22 mouse cellular contexts compared by ENCODE assay signal in genomic region chr4:34847679-34848309, GRCm38 (mm10). TPM values are rescaled to one million over a fixed set of nuclear protein-coding genes. Genes with fewer than 3 reads are reported as not detected.
DNase-seq lines count a peak whose midpoint lies in the region; ATAC-seq lines count a peak whose summit lies in the region.
"Had no signal": no experiment of that assay in that cellular context is flagged by ENCODE, and none has a peak within 500 bp of the region (broad histone marks: within the 10 kb centered on the region; RNA-seq: fewer than 3 reads in every experiment).

No protein-coding gene starts in this region.

- DNase-seq in ZHBTc4 (ENCODE audit: low read depth, low spot score): peak; percentile 51
- DNase-seq in thymus, postnatal 25 days: peak; percentile 56
- no peak for DNase-seq in urinary bladder, postnatal 36 days (ENCODE audit: low spot score in 2 of 2)
- DNase-seq in adrenal gland, postnatal 4 days (ENCODE audit: low spot score in 2 of 2): no peak
- DNase-seq in testis, postnatal 14 days (ENCODE audit: low spot score): no peak
- DNase-seq: adrenal gland, adult 2 months; cerebellum, adult 11-12 months; kidney, adult 2 months; layer of hippocampus, postnatal 36 days; left cerebral cortex, postnatal 4 days; lung, postnatal 14 days; right cerebral cortex, postnatal 14 days had no signal

- peak; percentile 56 for ATAC-seq in CD4-positive, CD25-positive, alpha-beta regulatory T cell, adult 4 months
- ATAC-seq in megakaryocyte progenitor cell, adult 5-6 weeks (replicated peaks; ENCODE audit: poor library complexity): peak; percentile 64
- ATAC-seq: Patski had no signal

RNA-seq across cellular contexts. Expression of gene Zfp292, which starts 35.0 kb away (rescaled TPM):
- 10 to 100 TPM; 22.0 to 28.5 TPM for polyA plus RNA-seq in CD4-positive, CD25-positive, alpha-beta regulatory T cell, adult 4 months (2017; shearing (Covaris generic))
- total RNA-seq in megakaryocyte progenitor cell, adult 5-6 weeks (2015): 26.6 and 32.5 TPM in 2 replicates
- total RNA-seq in megakaryocyte progenitor cell, adult 5-6 weeks (2017): 21.5 and 31.3 TPM in 2 replicates
- total RNA-seq in adrenal gland, postnatal 4 days (2021): 10 to 100 TPM; 29.1 to 32.0 TPM

RNA-seq across cellular contexts. Expression of gene Cga, which starts 45.8 kb away (rescaled TPM):
- polyA plus RNA-seq in CD4-positive, CD25-positive, alpha-beta regulatory T cell, adult 4 months (2017; shearing (Covaris generic)): not detected
- total RNA-seq in megakaryocyte progenitor cell, adult 5-6 weeks (2015): not detected in 2 replicates
- not detected in 2 replicates for total RNA-seq in megakaryocyte progenitor cell, adult 5-6 weeks (2017)
- total RNA-seq in adrenal gland, postnatal 4 days (2021): not detected
- total RNA-seq: adrenal gland, adult 2 months; gastrocnemius, postnatal 4 days; layer of hippocampus, postnatal 36 days; left cerebral cortex, postnatal 4 days had no signal
- polyA plus RNA-seq: adrenal gland, adult 2 months; brain, embryonic 14.5 days; heart, embryonic 15.5 days; hindbrain, embryonic 14.5 days; kidney, adult 2 months; large intestine, adult 2 months; liver, embryonic 11.5 days; midbrain, embryonic 12.5 days; Patski had no signal

Comparison
In these comparisons a context has a peak if more than half of its experiments do, and no peak if none do; other contexts are left out.
1. DNase-seq: peak in ZHBTc4 (single experiment) and thymus, postnatal 25 days (single experiment); none in urinary bladder, postnatal 36 days (0 of 2), adrenal gland, postnatal 4 days (0 of 2) and testis, postnatal 14 days (single experiment).